In the genomic region with DNA sequence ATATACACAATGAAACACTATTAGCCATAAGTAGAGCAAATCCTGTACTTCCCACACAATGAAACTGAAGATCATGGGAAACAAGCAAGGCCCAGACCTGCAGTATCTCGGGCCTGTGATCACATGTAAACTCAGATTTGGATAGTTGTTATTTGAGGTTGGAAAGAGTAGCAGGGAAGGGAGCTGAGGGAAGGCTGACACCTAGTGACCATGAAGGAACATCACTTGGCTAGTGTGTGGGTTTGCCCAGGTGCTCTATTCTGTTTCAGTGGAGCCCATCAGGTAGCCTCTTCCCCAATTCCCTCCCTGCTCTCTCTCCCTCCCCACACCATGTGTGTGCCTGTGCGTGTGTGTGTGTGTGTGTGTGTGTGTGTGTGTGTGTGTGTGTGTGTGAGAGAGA, we compare ENCODE assay signal across 12 mouse cellular contexts. TPM values are rescaled to one million over a fixed set of nuclear protein-coding genes. Genes with fewer than 3 reads are reported as not detected.
DNase-seq lines count a peak whose midpoint lies in the region; ATAC-seq and TF ChIP-seq lines count a peak whose summit lies in the region.
"Had no signal": no experiment of that assay in that cellular context is flagged by ENCODE, and none has a peak within 500 bp of the region (broad histone marks: within the 10 kb centered on the region; RNA-seq: fewer than 3 reads in every experiment).

No protein-coding gene starts in this region.

- peaks cover 6% of the 10 kb centered on the region; the same call in 1 of the 2 replicates for H3K79me2 ChIP-seq in liver, adult 2 months (ENCODE audit: control insufficient read depth, insufficient read depth, low read length)

- H3K36me3 ChIP-seq in forebrain, embryonic 13.5 days (ENCODE audit: poor library complexity, severe bottlenecking) = no peaks in the 10 kb centered on the region
- H3K36me3 ChIP-seq in forebrain, embryonic 10.5 days (replicated peaks) = no peaks in the 10 kb centered on the region
- no peaks in the 10 kb centered on the region for H3K36me3 ChIP-seq in liver, adult 2 months (ENCODE audit: control insufficient read depth, insufficient read depth, low read length)
- no peaks in the 10 kb centered on the region for H3K36me3 ChIP-seq in midbrain, embryonic 16.5 days (ENCODE audit: control insufficient read depth, insufficient read depth, low read length)
- H3K36me3 ChIP-seq: embryonic facial prominence, embryonic 13.5 days; midbrain, embryonic 12.5 days had no signal

- WGBS in forebrain, embryonic 13.5 days = 69% methylated on average over 1 of the region's 2 CpGs
- WGBS in forebrain, embryonic 10.5 days = 52% methylated on average over 2 of the region's 2 CpGs
- 70% methylated on average over 2 of the region's 2 CpGs for WGBS in liver, adult 2 months
- 65% methylated on average over 1 of the region's 2 CpGs for WGBS in midbrain, embryonic 16.5 days

- no peak overlapping the region for H3K9ac ChIP-seq in forebrain, embryonic 13.5 days
- no peak overlapping the region for H3K9ac ChIP-seq in liver, adult 2 months (ENCODE audit: low read depth, low read length)
- no peak overlapping the region for H3K9ac ChIP-seq in midbrain, embryonic 16.5 days (ENCODE audit: low read depth, low read length)
- H3K9ac ChIP-seq: embryonic facial prominence, embryonic 13.5 days; midbrain, embryonic 12.5 days had no signal

- H3K4me1 ChIP-seq in forebrain, embryonic 13.5 days = no peaks in the 10 kb centered on the region
- H3K4me1 ChIP-seq in forebrain, embryonic 10.5 days = no peaks in the 10 kb centered on the region
- peaks cover 3% of the 10 kb centered on the region; the same call in 1 of the 2 replicates for H3K4me1 ChIP-seq in liver, adult 2 months (ENCODE audit: control insufficient read depth, insufficient read depth, low read length)
- no peaks in the 10 kb centered on the region for H3K4me1 ChIP-seq in midbrain, embryonic 16.5 days (ENCODE audit: control insufficient read depth, insufficient read depth, low read length)
- H3K4me1 ChIP-seq: embryonic facial prominence, embryonic 13.5 days; midbrain, embryonic 12.5 days had no signal

- no peaks in the 10 kb centered on the region for H3K27me3 ChIP-seq in forebrain, embryonic 13.5 days
- no peaks in the 10 kb centered on the region for H3K27me3 ChIP-seq in forebrain, embryonic 10.5 days (ENCODE audit: poor library complexity, severe bottlenecking)
- no peaks in the 10 kb centered on the region for H3K27me3 ChIP-seq in liver, adult 2 months (ENCODE audit: control insufficient read depth, insufficient read depth, low read length)
- H3K27me3 ChIP-seq in midbrain, embryonic 16.5 days (ENCODE audit: control insufficient read depth, insufficient read depth, low read depth, low read length) = no peaks in the 10 kb centered on the region
- H3K27me3 ChIP-seq: embryonic facial prominence, embryonic 13.5 days; midbrain, embryonic 12.5 days had no signal

- ATAC-seq in forebrain, embryonic 13.5 days = peak; percentile 50; the same call in 1 of the 2 replicates
- ATAC-seq in midbrain, embryonic 16.5 days = peak; percentile 58; the same call in 1 of the 2 replicates
- ATAC-seq in inflammation-experienced regulatory T-cells, adult 6 months = no peak

- no peak for TF ChIP-seq POLR2A in liver, adult 2 months (IDR thresholded peaks at IDR 0.05; ENCODE audit: extremely low read depth, insufficient read depth, low read length)

- H3K4me2 ChIP-seq in forebrain, embryonic 13.5 days = no peak overlapping the region
- H3K4me2 ChIP-seq in midbrain, embryonic 16.5 days (ENCODE audit: low read length) = no peak overlapping the region
- H3K4me2 ChIP-seq: embryonic facial prominence, embryonic 13.5 days; midbrain, embryonic 12.5 days had no signal

- no peak overlapping the region for H3K4me3 ChIP-seq in forebrain, embryonic 13.5 days
- H3K4me3 ChIP-seq in forebrain, embryonic 10.5 days = no peak overlapping the region
- no peak overlapping the region for H3K4me3 ChIP-seq in liver, adult 2 months (ENCODE audit: insufficient read depth, low read depth, low read length)
- H3K4me3 ChIP-seq in midbrain, embryonic 16.5 days (ENCODE audit: low read depth, low read length) = no peak overlapping the region
- H3K4me3 ChIP-seq: embryonic facial prominence, embryonic 13.5 days; midbrain, embryonic 12.5 days had no signal

- no peak for DNase-seq in forebrain, embryonic 10.5 days (ENCODE audit: extremely low spot score, low spot score)
- DNase-seq in liver, adult 2 months (ENCODE audit: extremely low read depth, low read depth, low spot score) = no peak
- DNase-seq in liver = no peak
- DNase-seq in brain, adult 2 months (ENCODE audit: low read depth, low spot score) = peak; percentile 69
- DNase-seq in testis, postnatal 10 days (ENCODE audit: low spot score) = no peak
- DNase-seq: adrenal gland, postnatal 36 days; kidney, adult 11 months had no signal

- 0 out of 2 replicates have a peak, but pooled peaks have one; percentile 4 for TF ChIP-seq CTCF in liver, adult 2 months (IDR thresholded peaks at IDR 0.05; ENCODE audit: low read depth, low read length)

- H3K9me3 ChIP-seq in forebrain, embryonic 13.5 days (replicated peaks) = no peaks in the 10 kb centered on the region
- no peaks in the 10 kb centered on the region for H3K9me3 ChIP-seq in forebrain, embryonic 10.5 days
- no peaks in the 10 kb centered on the region for H3K9me3 ChIP-seq in midbrain, embryonic 16.5 days (replicated peaks; ENCODE audit: control insufficient read depth, low read length, poor library complexity, severe bottlenecking)
- H3K9me3 ChIP-seq: embryonic facial prominence, embryonic 13.5 days; midbrain, embryonic 12.5 days had no signal

- H3K27ac ChIP-seq in forebrain, embryonic 13.5 days = no peak overlapping the region
- H3K27ac ChIP-seq in forebrain, embryonic 10.5 days = no peak overlapping the region
- no peak overlapping the region for H3K27ac ChIP-seq in liver, adult 2 months (replicated peaks; ENCODE audit: insufficient read depth, low read depth, low read length)
- no peak overlapping the region for H3K27ac ChIP-seq in midbrain, embryonic 16.5 days (ENCODE audit: low read length)
- H3K27ac ChIP-seq: embryonic facial prominence, embryonic 13.5 days; midbrain, embryonic 12.5 days had no signal

RNA-seq across cellular contexts. Expression of a gene that starts 28.7 kb away (rescaled TPM):
- polyA plus RNA-seq in forebrain, embryonic 13.5 days (2015; fragmentation: Nextera tagmentation; extraction: Ambion mirVana) = 5.8 and 6.0 TPM in 2 replicates
- 2.7 and 4.2 TPM in 2 replicates for polyA plus RNA-seq in forebrain, embryonic 10.5 days (2016; fragmentation: Nextera tagmentation; extraction: Ambion mirVana)
- 8.4 and 8.5 TPM in 2 replicates for total RNA-seq in liver, adult 2 months (2014; rRNA removed)
- polyA plus RNA-seq in liver, adult 2 months (2012; rRNA removed) = 5.2 and 6.1 TPM in 2 replicates
- polyA plus RNA-seq in midbrain, embryonic 16.5 days (2015; fragmentation: Nextera tagmentation; extraction: Ambion mirVana) = 8.8 and 9.8 TPM in 2 replicates
- polyA plus RNA-seq in inflammation-experienced regulatory T-cells, adult 6 months (2017; shearing (Covaris generic)) = 10 to 100 TPM in 2 of 3 experiments, 1 to 10 TPM in 1; 7.7 to 13.2 (median 13.0) TPM
